Mouse (Mus musculus): Measurements from ENCODE around the gene Inhbc.

DNA sequence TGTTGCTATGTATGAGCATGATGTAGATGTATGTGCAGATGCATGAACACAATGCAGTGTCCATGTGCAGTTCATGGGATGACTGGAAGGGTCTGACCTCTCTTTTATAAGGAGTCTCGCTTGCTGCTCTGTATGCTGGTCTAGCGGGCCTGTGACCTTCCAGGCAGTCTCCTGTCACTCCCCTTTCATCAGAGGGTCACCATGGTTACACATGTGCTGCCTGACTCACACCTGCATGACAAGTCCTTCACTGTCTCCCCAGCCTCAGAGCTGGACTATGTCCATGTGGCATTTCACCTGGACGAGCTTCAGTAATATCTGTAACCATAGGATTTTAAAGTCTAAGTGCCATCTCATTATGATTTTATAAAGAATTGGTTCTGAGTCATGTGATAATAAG is 43.9 kb upstream of the Inhbc start:
- TF ChIP-seq CTCF (IDR thresholded peaks at IDR 0.05; ENCODE audit: extremely low read depth, insufficient read depth, insufficient read length, insufficient replicate concordance) = no peak
- no peak for TF ChIP-seq POLR2A (IDR thresholded peaks at IDR 0.05; ENCODE audit: low read depth, low read length)
